Comparison of ENCODE assay signal across 19 mouse cellular contexts in genomic region chr12:72525588-72525987, GRCm38 (mm10). TPM values are rescaled to one million over a fixed set of nuclear protein-coding genes. Genes with fewer than 3 reads are reported as not detected.
A peak's percentile ranks its signal among the peaks of the same experiment; 100 is the strongest.
DNase-seq lines count a peak whose midpoint lies in the region; ATAC-seq and TF ChIP-seq lines count a peak whose summit lies in the region.
"Had no signal": no experiment of that assay in that cellular context is flagged by ENCODE, and none has a peak within 500 bp of the region (broad histone marks: within the 10 kb centered on the region; RNA-seq: fewer than 3 reads in every experiment).

No protein-coding gene starts in this region.

- TF ChIP-seq EP300 in liver, postnatal 0 days (IDR thresholded peaks at IDR 0.05; ENCODE audit: low read depth), result peak; percentile 10; the same call in 1 of the 2 replicates

- H3K9ac ChIP-seq in midbrain, embryonic 14.5 days (replicated peaks; ENCODE audit: low read length), result no peak overlapping the region
- H3K9ac ChIP-seq in midbrain, embryonic 13.5 days (replicated peaks), result no peak overlapping the region
- no peak overlapping the region for H3K9ac ChIP-seq in liver, embryonic 11.5 days (ENCODE audit: low read depth, low read length)
- no peak overlapping the region for H3K9ac ChIP-seq in liver, postnatal 0 days (replicated peaks)
- no peak overlapping the region for H3K9ac ChIP-seq in neural tube, embryonic 15.5 days (replicated peaks)
- H3K9ac ChIP-seq: embryonic facial prominence, embryonic 12.5 days; forebrain, embryonic 15.5 days; heart, embryonic 15.5 days; hindbrain, embryonic 15.5 days had no signal

- no peak for TF ChIP-seq CTCF in liver, postnatal 0 days (IDR thresholded peaks at IDR 0.05; ENCODE audit: low read depth)

- no peaks in the 10 kb centered on the region for H3K36me3 ChIP-seq in midbrain, embryonic 14.5 days (ENCODE audit: control insufficient read depth, insufficient read depth, low read length)
- H3K36me3 ChIP-seq in midbrain, embryonic 13.5 days, result no peaks in the 10 kb centered on the region
- no peaks in the 10 kb centered on the region for H3K36me3 ChIP-seq in liver, embryonic 11.5 days (ENCODE audit: control insufficient read depth, insufficient read depth, low read length)
- no peaks in the 10 kb centered on the region for H3K36me3 ChIP-seq in liver, postnatal 0 days (replicated peaks; ENCODE audit: insufficient read depth, low read length)
- no peaks in the 10 kb centered on the region for H3K36me3 ChIP-seq in neural tube, embryonic 15.5 days
- H3K36me3 ChIP-seq: embryonic facial prominence, embryonic 12.5 days; forebrain, embryonic 15.5 days; heart, embryonic 15.5 days; hindbrain, embryonic 10.5 days; hindbrain, embryonic 15.5 days had no signal

- H3K27me3 ChIP-seq in midbrain, embryonic 14.5 days (ENCODE audit: control insufficient read depth, insufficient read depth, low read length), result no peaks in the 10 kb centered on the region
- no peaks in the 10 kb centered on the region for H3K27me3 ChIP-seq in midbrain, embryonic 13.5 days
- H3K27me3 ChIP-seq in liver, embryonic 11.5 days (replicated peaks; ENCODE audit: control insufficient read depth, insufficient read depth, low read length), result no peaks in the 10 kb centered on the region
- H3K27me3 ChIP-seq in liver, postnatal 0 days (ENCODE audit: insufficient read depth, low read length), result no peaks in the 10 kb centered on the region
- H3K27me3 ChIP-seq in neural tube, embryonic 15.5 days (replicated peaks), result no peaks in the 10 kb centered on the region
- H3K27me3 ChIP-seq: CH12.LX; embryonic facial prominence, embryonic 12.5 days; forebrain, embryonic 15.5 days; heart, embryonic 15.5 days; hindbrain, embryonic 15.5 days had no signal

- H3K9me3 ChIP-seq in midbrain, embryonic 14.5 days (ENCODE audit: control insufficient read depth, low read length), result no peaks in the 10 kb centered on the region
- H3K9me3 ChIP-seq in midbrain, embryonic 13.5 days, result no peaks in the 10 kb centered on the region
- H3K9me3 ChIP-seq in liver, embryonic 11.5 days (ENCODE audit: control insufficient read depth, low read length), result peaks cover 5% of the 10 kb centered on the region; the same call in 1 of the 2 replicates
- 0 out of 2 replicates have a peak, but pooled peaks cover 6% of the 10 kb centered on the region for H3K9me3 ChIP-seq in liver, postnatal 0 days (ENCODE audit: low read length)
- H3K9me3 ChIP-seq in neural tube, embryonic 15.5 days (replicated peaks), result no peaks in the 10 kb centered on the region
- H3K9me3 ChIP-seq: embryonic facial prominence, embryonic 12.5 days; forebrain, embryonic 15.5 days; heart, embryonic 15.5 days; hindbrain, embryonic 10.5 days; hindbrain, embryonic 15.5 days had no signal

- DNase-seq in midbrain, embryonic 14.5 days, result peak; percentile 1
- no peak for DNase-seq in liver, embryonic 11.5 days (ENCODE audit: low spot score)
- DNase-seq in liver, postnatal 0 days, result no peak
- DNase-seq in cerebellum, postnatal 10 days, result no peak
- no peak for DNase-seq in Muller cell, postnatal 12 days (ENCODE audit: inconsistent ontology term)
- DNase-seq: adrenal gland, postnatal 10 days; cerebellum, adult 2 months; cerebellum, postnatal 25 days; gastrocnemius, postnatal 36 days; heart, adult 2 months had no signal

- no peak for ATAC-seq in midbrain, embryonic 14.5 days (ENCODE audit: low FRiP score, low TSS enrichment)
- ATAC-seq in midbrain, embryonic 13.5 days, result no peak
- ATAC-seq in liver, embryonic 11.5 days (replicated peaks; ENCODE audit: low FRiP score), result peak; percentile 45; the same call in 1 of the 2 replicates
- ATAC-seq in liver, postnatal 0 days, result no peak
- no peak for ATAC-seq in neural tube, embryonic 15.5 days (ENCODE audit: low FRiP score)
- ATAC-seq: forebrain, embryonic 15.5 days had no signal

- no peak overlapping the region for H3K27ac ChIP-seq in midbrain, embryonic 14.5 days (replicated peaks; ENCODE audit: low read depth, low read length)
- H3K27ac ChIP-seq in midbrain, embryonic 13.5 days, result no peak overlapping the region
- H3K27ac ChIP-seq in liver, embryonic 11.5 days (ENCODE audit: low read depth, low read length), result no peak overlapping the region
- no peak overlapping the region for H3K27ac ChIP-seq in liver, postnatal 0 days (ENCODE audit: low read depth)
- no peak overlapping the region for H3K27ac ChIP-seq in neural tube, embryonic 15.5 days (replicated peaks)
- H3K27ac ChIP-seq: embryonic facial prominence, embryonic 12.5 days; forebrain, embryonic 15.5 days; heart, adult 2 months; heart, embryonic 15.5 days; hindbrain, embryonic 10.5 days; hindbrain, embryonic 15.5 days had no signal

- 80% methylated on average over 4 of the region's 4 CpGs for WGBS in midbrain, embryonic 14.5 days
- WGBS in midbrain, embryonic 13.5 days, result 71% methylated on average over 4 of the region's 4 CpGs
- 32% methylated on average over 4 of the region's 4 CpGs for WGBS in liver, embryonic 11.5 days
- WGBS in liver, postnatal 0 days (ENCODE audit: insufficient replicate concordance), result 48% methylated on average over 4 of the region's 4 CpGs
- 85% methylated on average over 4 of the region's 4 CpGs for WGBS in neural tube, embryonic 15.5 days

- no peaks in the 10 kb centered on the region for H3K4me1 ChIP-seq in midbrain, embryonic 14.5 days (ENCODE audit: control insufficient read depth, insufficient read depth, low read length)
- no peaks in the 10 kb centered on the region for H3K4me1 ChIP-seq in midbrain, embryonic 13.5 days (replicated peaks)
- no peaks in the 10 kb centered on the region for H3K4me1 ChIP-seq in liver, embryonic 11.5 days (replicated peaks; ENCODE audit: control insufficient read depth, insufficient read depth, low read length)
- H3K4me1 ChIP-seq in liver, postnatal 0 days (ENCODE audit: insufficient read depth), result no peaks in the 10 kb centered on the region
- no peaks in the 10 kb centered on the region for H3K4me1 ChIP-seq in neural tube, embryonic 15.5 days
- H3K4me1 ChIP-seq: embryonic facial prominence, embryonic 12.5 days; forebrain, embryonic 15.5 days; heart, embryonic 15.5 days; hindbrain, embryonic 10.5 days; hindbrain, embryonic 15.5 days had no signal

- H3K4me3 ChIP-seq in midbrain, embryonic 14.5 days (replicated peaks; ENCODE audit: low read depth, low read length), result no peak overlapping the region
- H3K4me3 ChIP-seq in midbrain, embryonic 13.5 days (replicated peaks), result no peak overlapping the region
- H3K4me3 ChIP-seq in liver, embryonic 11.5 days (ENCODE audit: low read depth, low read length), result no peak overlapping the region
- H3K4me3 ChIP-seq in liver, postnatal 0 days (ENCODE audit: low read depth, low read length), result no peak overlapping the region
- H3K4me3 ChIP-seq in neural tube, embryonic 15.5 days (replicated peaks), result no peak overlapping the region
- H3K4me3 ChIP-seq: embryonic facial prominence, embryonic 12.5 days; forebrain, embryonic 15.5 days; heart, adult 2 months; heart, embryonic 15.5 days; hindbrain, embryonic 10.5 days; hindbrain, embryonic 15.5 days had no signal

- no peak overlapping the region for H3K4me2 ChIP-seq in midbrain, embryonic 14.5 days (ENCODE audit: low read length)
- no peak overlapping the region for H3K4me2 ChIP-seq in midbrain, embryonic 13.5 days (replicated peaks)
- no peak overlapping the region for H3K4me2 ChIP-seq in liver, embryonic 11.5 days
- no peak overlapping the region for H3K4me2 ChIP-seq in liver, postnatal 0 days (ENCODE audit: low read depth, low read length)
- no peak overlapping the region for H3K4me2 ChIP-seq in neural tube, embryonic 15.5 days
- H3K4me2 ChIP-seq: embryonic facial prominence, embryonic 12.5 days; forebrain, embryonic 15.5 days; heart, embryonic 11.5 days; heart, embryonic 15.5 days; hindbrain, embryonic 15.5 days had no signal

RNA-seq across cellular contexts. Expression of gene Pcnx4, which starts 10.6 kb away (rescaled TPM):
- polyA plus RNA-seq in midbrain, embryonic 14.5 days (2014; fragmentation: Nextera tagmentation; extraction: Ambion mirVana), result 17.9 and 26.2 TPM in 2 replicates
- polyA plus RNA-seq in midbrain, embryonic 13.5 days (2015; fragmentation: Nextera tagmentation; extraction: Ambion mirVana), result 18.6 and 19.0 TPM in 2 replicates
- polyA plus RNA-seq in liver, embryonic 11.5 days (2014; fragmentation: Nextera tagmentation; extraction: Ambion mirVana), result 6.5 and 7.1 TPM in 2 replicates
- polyA plus RNA-seq in liver, postnatal 0 days (2015; fragmentation: Nextera tagmentation; extraction: Ambion mirVana), result 1.9 TPM in 2 replicates
- polyA plus RNA-seq in neural tube, embryonic 15.5 days (2015; fragmentation: Nextera tagmentation; extraction: Ambion mirVana), result 21.9 and 22.7 TPM in 2 replicates
